Mouse (Mus musculus): ENCODE results near the gene Vmn1r69. TPM values are rescaled to one million over a fixed set of nuclear protein-coding genes. Genes with fewer than 3 reads are reported as not detected.

Vmn1r69 gene
- polyA plus RNA-seq (2017; shearing (Covaris generic)) = not detected

GRCm38 (mm10) chr7:10613559-10613958 lies at the start of gene Vmn1r69:
Gene Vmn1r69, minus strand, starts transcription at chr7:10613659.
- no peak for ATAC-seq

GRCm38 (mm10) chr7:10631232-10631631 lies 17.8 kb upstream of the Vmn1r69 start, which contains the start of gene Vmn1r70:
Gene Vmn1r70, plus strand, starts transcription at chr7:10631532.
- no peak for ATAC-seq

- ATAC-seq = no peak
Observed at GRCm38 (mm10) chr7:10558385-10558784, 55.1 kb downstream of the Vmn1r69 start, which contains the start of gene Vmn1r68. Gene Vmn1r68, minus strand, starts transcription at chr7:10558485.

Other genes with a start within 250 kb of the Vmn1r69 start
- gene Vmn1r67, start 170.3 kb downstream of the Vmn1r69 start, polyA plus RNA-seq (2017; shearing (Covaris generic)) = not detected
- 1 to 10 TPM; 1.3 to 1.4 TPM for gene Zik1, start 118.3 kb downstream of the Vmn1r69 start, polyA plus RNA-seq (2017; shearing (Covaris generic))
- gene Vmn1r68, start 55.2 kb downstream of the Vmn1r69 start, polyA plus RNA-seq (2017; shearing (Covaris generic)) = not detected
- under 1 TPM in 1 of 2 experiments, not detected in 1; 0.07 TPM for gene Vmn1r70, start 17.9 kb upstream of the Vmn1r69 start, polyA plus RNA-seq (2017; shearing (Covaris generic))
- gene Nlrp4b, start 74.1 kb upstream of the Vmn1r69 start, polyA plus RNA-seq (2017; shearing (Covaris generic)) = not detected
- not detected for gene Vmn1r71, start 140.7 kb upstream of the Vmn1r69 start, polyA plus RNA-seq (2017; shearing (Covaris generic))